Mouse (Mus musculus) midbrain, embryonic 13.5 days (tissue): ENCODE measurements at regions not wholly inside any gene's neighbourhood (a gene's known extent, or its start where the extent isn't known, plus 50 kb on each side); places are given as distances from the start of the nearest gene placed in this dataset.

Experiments
- ATAC-seq: fragments of 200-750 bp; cut with Nextera tagmentation; 2 replicates; pipeline ENCODE4 v1.8.0; 2017; ENCODE audit warnings: mild to moderate bottlenecking, moderate TSS enrichment, moderate library complexity
- H3K27ac ChIP-seq: fragments of 300-500 bp; sonication (generic); 2 replicates; pipeline ENCODE4 v1.5.1; 2015; ENCODE audit warnings: inconsistent platforms, mild to moderate bottlenecking, moderate library complexity
- H3K27me3 ChIP-seq: fragments of 300-500 bp; sonication (generic); 2 replicates; pipeline ENCODE4 v1.6.1; 2015; ENCODE audit warnings: mild to moderate bottlenecking, inconsistent platforms
- H3K36me3 ChIP-seq: fragments of 300-500 bp; sonication (generic); 2 replicates; pipeline ENCODE4 v1.6.1; 2015; ENCODE audit warnings: mild to moderate bottlenecking, inconsistent platforms
- H3K4me1 ChIP-seq: fragments of 300-500 bp; sonication (generic); replicated peaks from 2 replicates; pipeline ENCODE4 v1.6.1; 2015; ENCODE audit warnings: inconsistent platforms
- H3K4me2 ChIP-seq: fragments of 300-500 bp; sonication (generic); replicated peaks from 2 replicates; pipeline ENCODE4 v1.6.1; 2015; ENCODE audit warnings: moderate library complexity, mild to moderate bottlenecking, inconsistent platforms
- H3K4me3 ChIP-seq: fragments of 300-500 bp; sonication (generic); replicated peaks from 2 replicates; pipeline ENCODE4 v1.5.1; 2015; ENCODE audit warnings: mild to moderate bottlenecking, inconsistent platforms
- H3K9ac ChIP-seq: fragments of 300-500 bp; sonication (generic); replicated peaks from 2 replicates; pipeline ENCODE4 v1.6.1; 2015; ENCODE audit warnings: mild to moderate bottlenecking, inconsistent platforms
- H3K9me3 ChIP-seq: fragments of 300-500 bp; sonication (generic); 2 replicates; pipeline ENCODE4 v1.6.1; 2016; ENCODE audit warnings: mild to moderate bottlenecking, inconsistent platforms
- WGBS: fragments of 180-500 bp; shearing (Covaris S2); methylation state at CpG from one replicate; pipeline ENCODE4 v1.1.7; 2015; 5-methylcytosine and 5-hydroxymethylcytosine counted together

DNA sequence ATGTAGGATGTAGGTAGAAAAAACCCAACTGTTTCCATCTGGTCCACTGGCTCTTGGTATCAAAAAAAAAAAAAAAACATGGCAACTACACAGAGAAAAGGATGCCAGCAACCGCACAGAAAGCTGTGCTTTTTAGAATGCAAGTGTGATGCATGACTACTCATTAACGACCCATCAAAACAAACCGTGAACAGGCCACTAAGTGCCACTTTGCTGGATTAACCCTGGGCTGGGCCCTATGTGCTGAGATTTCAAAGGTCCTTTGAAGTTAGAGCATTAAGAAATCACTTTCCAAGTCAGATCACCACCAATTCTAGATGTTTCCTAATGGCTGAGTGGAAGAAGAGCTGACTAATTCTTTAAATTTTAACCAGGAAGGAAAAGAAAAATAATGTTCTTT lies 73.7 kb upstream of the Magi3 start:
- no peak for ATAC-seq
- 30% methylated on average over 3 of the region's 3 CpGs for WGBS
- H3K4me2 ChIP-seq, result no peak overlapping the region

GRCm38 (mm10) chr3:104288970-104289680 lies 69.0 kb upstream of the Magi3 start:
- WGBS, result 53% methylated on average over 5 of the region's 5 CpGs
- H3K4me3 ChIP-seq, result no peak overlapping the region

More for the DNA sequence above, 73.7 kb upstream of the Magi3 start:
- Histone ChIP-seq H3K36me3 (no peaks in the 10 kb centered on the region), H3K4me1 (peaks cover 9% of the 10 kb centered on the region; the same call in 1 of the 2 replicates), H3K9ac (no peak overlapping the region), H3K4me3 (no peak overlapping the region), H3K27ac (no peak overlapping the region), H3K27me3 (no peaks in the 10 kb centered on the region), H3K9me3 (no peaks in the 10 kb centered on the region)

GRCm38 (mm10) chr3:104287900-104288299 lies 67.7 kb upstream of the Magi3 start:
- Histone ChIP-seq H3K9me3 (no peaks in the 10 kb centered on the region), H3K4me2 (no peak overlapping the region), H3K4me1 (no peaks in the 10 kb centered on the region), H3K27me3 (no peaks in the 10 kb centered on the region), H3K27ac (no peak overlapping the region), H3K9ac (no peak overlapping the region), H3K4me3 (no peak overlapping the region), H3K36me3 (no peaks in the 10 kb centered on the region)
- no peak for ATAC-seq

More at GRCm38 (mm10) chr3:104288970-104289680, 69.0 kb upstream of the Magi3 start:
- Histone ChIP-seq H3K27ac (no peak overlapping the region), H3K9ac (no peak overlapping the region), H3K27me3 (no peaks in the 10 kb centered on the region), H3K9me3 (no peaks in the 10 kb centered on the region), H3K4me2 (no peak overlapping the region), H3K36me3 (no peaks in the 10 kb centered on the region), H3K4me1 (no peaks in the 10 kb centered on the region)
- ATAC-seq, result no peak

GRCm38 (mm10) chr3:104284961-104285360 lies 64.8 kb upstream of the Magi3 start:
- no peaks in the 10 kb centered on the region for H3K4me1 ChIP-seq
- no peak overlapping the region for H3K27ac ChIP-seq
- H3K4me2 ChIP-seq, result no peak overlapping the region
- H3K9ac ChIP-seq, result no peak overlapping the region
- H3K4me3 ChIP-seq, result no peak overlapping the region
- no peaks in the 10 kb centered on the region for H3K36me3 ChIP-seq
- 94% methylated on average over 2 of the region's 2 CpGs for WGBS
- H3K27me3 ChIP-seq, result no peaks in the 10 kb centered on the region
- no peaks in the 10 kb centered on the region for H3K9me3 ChIP-seq
- no peak for ATAC-seq

- no peak overlapping the region for H3K4me2 ChIP-seq
- H3K4me1 ChIP-seq, result no peaks in the 10 kb centered on the region
- no peak overlapping the region for H3K9ac ChIP-seq
- no peaks in the 10 kb centered on the region for H3K27me3 ChIP-seq
- H3K27ac ChIP-seq, result no peak overlapping the region
- no peak for ATAC-seq
- 82% methylated on average over 5 of the region's 5 CpGs for WGBS
- no peaks in the 10 kb centered on the region for H3K36me3 ChIP-seq
- H3K9me3 ChIP-seq, result no peaks in the 10 kb centered on the region
- no peak overlapping the region for H3K4me3 ChIP-seq
Observed at GRCm38 (mm10) chr3:104283855-104284254, 63.7 kb upstream of the Magi3 start.

DNA sequence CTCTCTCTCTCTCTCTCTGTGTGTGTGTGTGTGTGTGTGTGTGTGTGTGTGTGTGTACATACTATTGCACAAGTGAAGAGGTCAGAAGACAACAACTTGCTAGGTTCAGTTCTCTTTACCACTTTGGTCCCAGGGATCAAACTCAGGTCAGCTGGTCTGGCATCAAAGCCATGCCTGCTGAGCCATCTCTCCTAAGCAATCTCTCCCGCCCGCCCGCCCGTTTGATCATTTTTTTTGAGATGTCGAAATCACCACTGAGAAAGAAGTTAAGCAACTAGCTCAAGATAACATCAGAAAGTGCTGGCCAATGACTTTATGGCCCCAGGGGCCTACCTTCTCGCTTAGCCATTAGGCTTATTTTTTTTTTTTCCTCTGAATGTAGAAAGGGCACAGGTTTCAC lies 59.3 kb upstream of the Magi3 start:
- Histone ChIP-seq H3K9me3 (no peaks in the 10 kb centered on the region), H3K27ac (no peak overlapping the region), H3K9ac (no peak overlapping the region), H3K4me1 (peaks cover 7% of the 10 kb centered on the region), H3K4me2 (no peak overlapping the region), H3K27me3 (no peaks in the 10 kb centered on the region), H3K4me3 (no peak overlapping the region), H3K36me3 (no peaks in the 10 kb centered on the region)
- ATAC-seq, result no peak
- WGBS, result 88% methylated on average over 6 of the region's 6 CpGs

DNA sequence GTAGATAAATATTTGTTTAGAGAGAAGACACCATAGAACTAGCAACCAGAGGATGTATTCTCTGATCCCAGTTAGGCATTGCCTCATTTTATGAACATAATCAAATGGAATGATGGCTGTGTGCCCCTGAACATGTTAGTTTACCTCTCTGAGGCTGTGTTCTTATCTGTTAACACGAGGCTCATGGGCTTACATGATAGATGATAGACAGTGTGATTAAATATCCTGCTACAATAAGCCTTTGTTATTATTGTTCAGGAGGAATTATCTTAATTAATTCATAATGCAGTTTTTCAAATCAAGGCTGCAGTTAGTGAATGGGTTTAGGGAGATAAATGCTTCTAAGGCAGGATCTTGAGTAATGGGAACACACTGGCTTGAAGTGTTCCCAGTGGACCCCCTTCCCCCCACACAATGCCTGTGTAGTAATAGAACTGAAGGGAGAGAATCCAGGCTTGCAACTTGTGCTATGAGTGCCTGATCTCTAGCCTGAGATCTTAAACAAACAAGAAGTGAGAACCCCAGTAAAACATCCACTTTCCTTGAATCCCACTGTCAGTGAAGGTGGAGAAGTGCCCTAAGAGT lies 54.6 kb upstream of the Magi3 start:
- H3K27ac ChIP-seq, result no peak overlapping the region
- H3K4me1 ChIP-seq, result peaks cover 9% of the 10 kb centered on the region
- no peak for ATAC-seq
- H3K9ac ChIP-seq, result no peak overlapping the region
- 53% methylated on average over 1 of the region's 1 CpGs for WGBS
- H3K4me2 ChIP-seq, result no peak overlapping the region
- H3K4me3 ChIP-seq, result no peak overlapping the region
- H3K27me3 ChIP-seq, result no peaks in the 10 kb centered on the region
- no peaks in the 10 kb centered on the region for H3K9me3 ChIP-seq
- H3K36me3 ChIP-seq, result no peaks in the 10 kb centered on the region

- no peak for ATAC-seq
- Histone ChIP-seq H3K27ac (no peak overlapping the region), H3K4me3 (no peak overlapping the region), H3K36me3 (no peaks in the 10 kb centered on the region), H3K9ac (no peak overlapping the region), H3K4me2 (no peak overlapping the region), H3K27me3 (no peaks in the 10 kb centered on the region), H3K9me3 (no peaks in the 10 kb centered on the region), H3K4me1 (peaks cover 9% of the 10 kb centered on the region)
Observed at GRCm38 (mm10) chr3:104274084-104274483, 53.9 kb upstream of the Magi3 start.
